Mouse (Mus musculus): ENCODE measurements around the gene Tlcd2.

Gene Tlcd2

DNA sequence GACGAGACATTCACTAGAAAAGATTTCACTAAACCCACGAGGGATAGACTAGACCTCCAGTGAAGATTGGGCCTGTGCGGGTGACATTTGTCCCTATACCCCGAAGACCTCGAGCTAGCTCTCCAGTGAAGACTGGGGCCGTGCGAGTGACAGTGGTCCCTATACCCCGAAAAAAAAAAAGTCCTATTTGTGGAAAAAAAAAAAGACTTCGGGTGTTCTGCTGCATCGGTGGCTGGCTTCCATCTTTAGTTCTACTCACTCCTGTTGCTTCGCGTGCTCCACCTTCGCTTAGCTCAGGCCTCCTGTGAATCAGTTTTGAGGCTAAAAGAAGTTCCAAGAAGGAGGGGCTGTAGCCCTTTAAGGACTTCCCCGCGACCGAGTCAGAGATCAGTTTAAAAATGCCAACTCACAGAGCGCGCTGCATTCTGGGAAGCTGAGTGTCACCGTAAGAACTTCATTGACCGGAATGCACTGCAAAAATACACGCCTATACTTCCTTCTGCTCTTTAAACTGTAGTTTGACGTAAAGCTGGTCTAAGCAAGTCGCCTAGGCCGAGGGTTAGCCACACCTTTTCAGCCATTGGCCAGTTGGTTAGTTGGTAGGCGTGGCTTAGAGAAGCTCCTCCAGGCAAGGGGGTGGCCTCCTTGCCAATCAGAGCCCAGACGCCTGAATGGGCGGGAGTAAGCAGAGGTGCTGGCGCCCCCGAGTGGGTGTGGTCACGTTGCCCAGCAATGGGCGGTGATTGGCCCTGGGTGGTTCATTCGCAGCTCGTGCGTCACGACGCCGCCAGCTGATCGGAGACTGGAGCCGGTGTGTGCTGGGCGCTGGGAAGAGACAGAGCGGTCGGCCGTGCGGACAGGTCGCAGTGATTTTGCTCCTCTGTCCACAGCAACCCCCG, at the start of gene Tlcd2:
TSS of gene Tlcd2 (plus strand) at position 872 of the 899 bp plus-strand sequence.
- DNase-seq (ENCODE audit: low spot score in 2 of 2), result peak; percentile 100

DNA sequence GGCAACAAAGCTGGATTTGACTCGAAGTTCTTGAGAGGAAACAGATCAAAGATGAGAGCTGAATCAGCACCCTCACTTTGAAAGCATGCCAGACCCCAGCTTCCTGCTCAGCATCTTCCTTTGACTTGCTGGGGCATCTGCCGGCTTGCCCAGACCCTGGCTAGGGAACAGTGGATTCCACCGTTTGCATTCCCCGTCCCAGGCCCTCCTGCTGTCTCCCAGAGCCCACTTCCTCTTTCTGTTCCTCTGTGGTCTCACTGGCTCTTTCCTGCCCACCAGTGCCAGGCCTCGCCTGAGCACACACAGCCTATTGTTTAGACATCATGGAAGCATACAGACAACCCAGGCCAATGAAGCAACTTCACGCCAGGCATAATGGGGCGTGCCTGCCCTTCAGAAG, 46.4 kb upstream of the Tlcd2 start:
- peak; percentile 52 to 60 for DNase-seq (ENCODE audit: low spot score in 2 of 2)

GRCm38 (mm10) chr11:75415994-75416393, 45.5 kb upstream of the Tlcd2 start:
- DNase-seq (ENCODE audit: low spot score in 2 of 2), result no peak

GRCm38 (mm10) chr11:75420037-75420436, 41.5 kb upstream of the Tlcd2 start:
- no peak for DNase-seq (ENCODE audit: low spot score in 2 of 2)

GRCm38 (mm10) chr11:75420810-75421374, 40.6 kb upstream of the Tlcd2 start:
- no peak for DNase-seq (ENCODE audit: low spot score in 2 of 2)

GRCm38 (mm10) chr11:75421375-75422012, 40.0 kb upstream of the Tlcd2 start:
- DNase-seq (ENCODE audit: low spot score in 2 of 2), result no peak

GRCm38 (mm10) chr11:75422013-75422792, 39.3 kb upstream of the Tlcd2 start, which contains the start of gene Serpinf1:
Gene Serpinf1 (minus strand): TSS chr11:75422701.
- no peak for DNase-seq (ENCODE audit: low spot score in 2 of 2)

DNA sequence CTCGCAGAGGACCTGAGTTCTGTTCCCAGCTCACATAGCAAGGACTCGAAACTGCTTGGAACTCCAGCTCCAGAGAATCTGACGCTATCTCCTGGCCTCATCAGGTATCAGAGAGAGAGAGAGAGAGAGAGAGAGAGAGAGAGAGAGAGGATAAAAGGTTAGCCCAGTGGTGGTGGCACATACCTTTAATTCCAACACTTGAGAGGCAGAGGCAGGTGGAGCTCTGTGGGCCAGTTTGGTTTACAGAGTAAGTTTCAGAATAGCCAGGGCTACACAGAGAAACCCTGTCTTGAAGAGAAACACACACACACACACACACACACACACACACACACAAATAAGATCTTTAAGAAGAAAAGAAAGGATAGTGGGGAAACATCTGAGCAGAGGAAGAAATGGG, 38.4 kb upstream of the Tlcd2 start:
- no peak for DNase-seq (ENCODE audit: low spot score in 2 of 2)

GRCm38 (mm10) chr11:75424033-75424432, 37.5 kb upstream of the Tlcd2 start:
- no peak for DNase-seq (ENCODE audit: low spot score in 2 of 2)

DNA sequence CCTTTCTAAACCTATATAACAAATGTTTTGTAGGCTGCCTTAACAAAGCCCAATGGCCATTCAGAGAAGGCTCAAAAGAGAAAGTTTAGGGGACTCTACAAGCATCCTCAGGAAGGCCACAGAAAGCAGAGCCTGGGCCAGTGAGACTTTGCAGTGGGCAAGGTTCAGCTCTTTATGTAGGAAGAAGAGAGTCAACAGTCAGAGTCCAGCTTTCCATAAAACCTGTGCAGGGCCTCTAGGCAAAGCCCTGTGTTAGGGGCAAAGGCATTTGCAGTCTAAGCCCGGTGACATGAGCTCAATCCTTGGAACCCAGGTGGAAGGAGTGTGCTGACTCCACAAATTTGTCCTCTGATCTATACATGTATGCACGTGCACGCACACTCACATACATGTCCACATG, 37.1 kb upstream of the Tlcd2 start:
- DNase-seq (ENCODE audit: low spot score in 2 of 2), result no peak

- DNase-seq (ENCODE audit: low spot score in 2 of 2), result no peak
These were observed 32.4 kb upstream of the Tlcd2 start for GRCm38 (mm10) chr11:75429019-75429705.

DNA sequence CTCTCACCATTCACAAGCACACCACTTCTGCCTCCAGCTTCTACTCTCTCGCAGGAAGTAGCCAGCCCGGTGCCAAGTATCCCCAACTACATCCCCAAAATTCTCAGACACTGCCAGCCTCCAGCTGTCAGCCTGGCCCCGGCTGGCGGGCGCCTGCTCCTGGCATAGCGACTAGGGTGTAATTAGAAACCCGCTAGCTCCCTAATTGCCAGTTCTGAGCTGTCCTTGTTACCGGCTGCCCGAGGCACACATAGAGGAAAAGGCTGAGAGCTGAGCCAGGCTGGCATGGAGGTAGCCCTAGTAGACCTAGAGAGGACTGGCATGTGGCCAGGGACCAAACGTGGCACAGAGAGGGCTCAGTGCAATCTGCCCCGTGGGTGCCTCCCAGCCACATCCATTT, 30.2 kb upstream of the Tlcd2 start:
- peak; percentile 92 to 93 for DNase-seq (ENCODE audit: low spot score in 2 of 2)

GRCm38 (mm10) chr11:75434138-75434537, 27.4 kb upstream of the Tlcd2 start:
- DNase-seq (ENCODE audit: low spot score in 2 of 2), result no peak

GRCm38 (mm10) chr11:75438194-75438593, 23.3 kb upstream of the Tlcd2 start:
- no peak for DNase-seq (ENCODE audit: low spot score in 2 of 2)

DNA sequence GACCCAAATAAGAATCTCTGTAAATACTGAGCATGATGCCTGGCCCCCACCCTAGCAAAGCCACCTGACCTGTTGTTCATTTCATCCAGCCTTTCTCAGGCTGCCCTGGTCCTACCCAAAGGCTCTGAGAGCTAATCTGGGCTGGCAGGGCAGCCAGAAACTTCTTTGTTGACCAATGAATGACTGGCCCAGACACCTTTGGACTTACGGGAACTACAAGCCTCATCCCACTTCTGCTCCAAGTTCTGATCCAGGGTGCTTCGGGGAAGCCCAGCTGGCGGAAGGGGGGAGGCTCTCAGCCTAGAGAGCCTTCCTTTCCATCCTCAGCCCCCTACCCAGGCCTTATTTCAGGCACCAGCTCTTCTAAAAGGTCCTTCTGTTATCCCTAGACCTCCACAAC, 22.7 kb upstream of the Tlcd2 start:
- no peak for DNase-seq (ENCODE audit: low spot score in 2 of 2)

DNA sequence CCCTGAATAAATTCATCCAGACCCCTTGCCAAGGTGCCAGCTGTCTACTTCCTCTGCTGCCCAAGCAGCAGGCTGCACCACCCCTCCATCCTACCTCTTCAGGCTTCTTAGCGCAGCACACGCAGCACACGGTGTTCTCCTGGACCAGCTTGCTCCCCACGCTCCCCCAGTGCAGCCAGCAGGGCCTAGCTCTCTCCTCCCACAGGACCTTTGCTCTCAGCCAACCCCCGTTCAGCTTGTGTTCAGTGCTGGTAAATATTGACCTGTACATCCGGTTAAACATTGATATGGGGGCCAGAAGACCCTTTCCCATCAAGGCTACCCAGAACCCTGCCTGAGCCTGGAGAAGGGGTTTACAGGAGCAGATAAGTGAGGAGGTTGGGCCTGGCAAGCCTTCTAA, 22.2 kb upstream of the Tlcd2 start, which contains the start of gene Serpinf2:
TSS of gene Serpinf2 (minus strand) at position 229 of the 400 bp plus-strand sequence.
- DNase-seq (ENCODE audit: low spot score in 2 of 2), result no peak

- DNase-seq (ENCODE audit: low spot score in 2 of 2), result no peak
These were observed 21.6 kb upstream of the Tlcd2 start for GRCm38 (mm10) chr11:75439951-75440350.

DNA sequence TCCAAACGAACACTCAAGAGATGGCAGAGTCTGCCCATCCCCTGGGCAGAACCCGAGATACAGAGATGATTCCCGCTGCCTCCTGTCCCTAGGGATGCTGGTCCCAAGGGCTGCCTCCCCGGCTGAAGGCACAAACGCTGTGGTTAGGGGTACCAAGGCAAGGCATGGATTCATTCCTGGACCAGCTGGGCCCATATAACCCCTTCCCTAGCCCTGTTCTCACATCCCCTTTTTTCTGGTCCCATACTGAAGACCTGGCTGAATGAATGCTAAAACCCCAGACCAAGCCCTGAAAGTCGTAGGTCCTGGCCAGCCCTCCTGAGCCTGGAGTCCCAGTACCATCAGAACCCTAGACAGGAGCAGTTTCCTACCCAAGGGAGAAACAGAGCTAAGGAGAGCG, 20.5 kb upstream of the Tlcd2 start:
- no peak for DNase-seq (ENCODE audit: low spot score in 2 of 2)

DNA sequence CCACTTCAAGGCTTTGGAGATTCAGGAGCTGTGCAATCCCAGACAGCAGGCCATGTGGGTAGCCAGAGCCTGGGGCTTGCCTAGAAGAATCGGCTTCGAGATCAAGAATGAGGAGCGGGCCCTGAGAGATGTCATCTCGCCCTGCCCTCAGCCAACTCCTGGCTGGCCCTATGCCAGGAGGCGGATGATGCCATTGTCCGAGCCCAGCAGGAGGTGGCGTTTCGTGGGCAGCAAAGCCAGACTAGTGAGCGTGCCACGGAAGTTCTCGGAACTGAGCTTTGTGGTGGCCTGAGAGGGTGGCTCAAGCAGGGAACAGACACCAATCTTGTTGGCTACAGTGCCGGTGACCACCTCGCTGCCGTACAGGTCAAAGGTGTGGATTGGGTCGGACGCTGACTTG, 19.9 kb upstream of the Tlcd2 start:
- peak; percentile 46 to 52 for DNase-seq (ENCODE audit: low spot score in 2 of 2)

GRCm38 (mm10) chr11:75443711-75444110, 17.8 kb upstream of the Tlcd2 start:
- DNase-seq (ENCODE audit: low spot score in 2 of 2), result no peak

DNA sequence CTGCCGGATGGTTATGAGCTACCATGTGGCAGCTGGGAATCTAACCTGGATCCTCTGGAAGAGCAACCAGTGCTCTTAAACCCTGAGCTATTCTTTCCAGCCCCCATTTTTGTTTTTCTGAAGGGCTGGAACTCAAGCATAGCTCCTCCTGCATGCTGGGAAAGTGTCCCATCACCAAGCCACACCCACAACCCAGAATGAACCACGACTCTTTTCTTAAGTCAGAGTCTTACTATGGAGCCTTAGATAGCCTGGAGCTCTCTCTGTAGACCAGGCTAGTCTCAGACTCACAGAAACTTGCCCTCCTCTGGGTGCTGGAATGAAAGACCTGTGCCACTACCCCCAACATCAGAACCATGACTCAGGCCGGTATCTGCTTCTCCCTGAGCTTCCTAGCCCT, 12.9 kb upstream of the Tlcd2 start:
- DNase-seq (ENCODE audit: low spot score in 2 of 2), result no peak
